ENCODE assay signal across 7 mouse cellular contexts in genomic region chr15:96543181-96543828, GRCm38 (mm10).
DNase-seq lines count a peak whose midpoint lies in the region; ATAC-seq lines count a peak whose summit lies in the region.

No protein-coding gene starts in this region.

- no peaks in the 10 kb centered on the region for H3K27me3 ChIP-seq in heart, embryonic 14.5 days (ENCODE audit: control insufficient read depth, insufficient read depth, low read length)

- H3K9me3 ChIP-seq in heart, embryonic 14.5 days (ENCODE audit: control insufficient read depth, low read length), result no peaks in the 10 kb centered on the region

- WGBS in heart, embryonic 14.5 days, result 2% methylated on average over 24 of the region's 24 CpGs

- H3K4me3 ChIP-seq in heart, embryonic 14.5 days (ENCODE audit: control insufficient read depth in 1 of 2, insufficient read depth in 1 of 2, low read depth in 1 of 2, low read length in 2 of 2), result peak overlapping the region; percentile 50 to 54

- peak overlapping the region; percentile 71 for H3K9ac ChIP-seq in heart, embryonic 14.5 days (ENCODE audit: low read length)

- H3K27ac ChIP-seq in heart, embryonic 14.5 days (replicated peaks in 1 of 2; ENCODE audit: control insufficient read depth in 1 of 2, insufficient read depth in 1 of 2, low read depth in 2 of 2, low read length in 2 of 2), result no peak overlapping the region; a peak in 1 of 4 replicates

- peak; percentile 39 to 58 for DNase-seq in CD8-positive naive resting alpha-beta T cell, adult 2 months (ENCODE audit: low read depth in 2 of 2, low spot score in 2 of 2)
- peak; percentile 78 for DNase-seq in R1 (ENCODE audit: low read depth, low spot score)
- peak; percentile 85 for DNase-seq in embryo, embryonic 10 days (ENCODE audit: low spot score)
- DNase-seq in kidney, postnatal 10 days, result peak; percentile 75
- DNase-seq in lung, postnatal 25 days (ENCODE audit: low spot score), result peak; percentile 42
- peak; percentile 53 to 68 for DNase-seq in right cerebral cortex, adult 2 months (ENCODE audit: low spot score in 2 of 2)

- H3K4me1 ChIP-seq in heart, embryonic 14.5 days (ENCODE audit: control insufficient read depth in 2 of 2, insufficient read depth in 2 of 2, low read length in 2 of 2), result peaks cover 0 to 3% of the 10 kb centered on the region in 2 experiments; a peak in 2 of 4 replicates

- ATAC-seq in heart, embryonic 14.5 days (ENCODE audit: insufficient number of reproducible peaks, insufficient read depth, low FRiP score, low read depth), result no peak

- peak overlapping the region; percentile 79 for H3K4me2 ChIP-seq in heart, embryonic 14.5 days (ENCODE audit: low read length)

- no peaks in the 10 kb centered on the region for H3K36me3 ChIP-seq in heart, embryonic 14.5 days (ENCODE audit: control insufficient read depth, insufficient read depth, low read length)
